Mouse (Mus musculus) heart, postnatal 0 days (tissue): ENCODE measurements around the gene Tenm3. TPM values are rescaled to one million over a fixed set of nuclear protein-coding genes. Genes with fewer than 3 reads are reported as not detected.

Experiments
- ATAC-seq: fragments of 200-750 bp; cut with Nextera tagmentation; 2 replicates; pipeline ENCODE4 v1.8.0; 2017; ENCODE audit warnings: low read depth, moderate number of reproducible peaks, moderate library complexity; ENCODE audit not compliant: insufficient read depth
- DNase-seq: peaks from one replicate; pipeline ENCODE4 v3.0.0-alpha.2; 2016; ENCODE audit warnings: low spot score
- H3K27ac ChIP-seq: fragments of 300-500 bp; sonication (generic); 2 replicates; pipeline ENCODE4 v1.5.1; 2014; ENCODE audit warnings: low read depth, mild to moderate bottlenecking
- H3K27me3 ChIP-seq: fragments of 300-500 bp; sonication (generic); 2 replicates; pipeline ENCODE4 v1.6.1; 2014; ENCODE audit warnings: low read length, mixed read lengths; ENCODE audit not compliant: control insufficient read depth, insufficient read depth
- H3K36me3 ChIP-seq: fragments of 300-500 bp; sonication (generic); replicated peaks from 2 replicates; pipeline ENCODE4 v1.6.1; 2014; ENCODE audit warnings: low read length, mixed read lengths; ENCODE audit not compliant: control insufficient read depth, insufficient read depth
- H3K4me1 ChIP-seq: fragments of 300-500 bp; sonication (generic); 2 replicates; pipeline ENCODE4 v1.6.1; 2014; ENCODE audit warnings: antibody characterized with exemption; ENCODE audit not compliant: control insufficient read depth, insufficient read depth
- H3K4me2 ChIP-seq: fragments of 300-500 bp; sonication (generic); 2 replicates; pipeline ENCODE4 v1.6.1; 2014; ENCODE audit warnings: low read depth, mild to moderate bottlenecking, low read length, moderate library complexity
- H3K4me3 ChIP-seq: fragments of 300-500 bp; sonication (generic); 2 replicates; pipeline ENCODE4 v1.5.1; 2014; ENCODE audit warnings: low read depth, low read length
- H3K9ac ChIP-seq: fragments of 300-500 bp; sonication (generic); replicated peaks from 2 replicates; pipeline ENCODE4 v1.6.1; 2014; ENCODE audit warnings: low read depth, low read length, mixed read lengths
- H3K9me3 ChIP-seq: fragments of 300-500 bp; sonication (generic); replicated peaks from 2 replicates; pipeline ENCODE4 v1.6.1; 2016; ENCODE audit warnings: low read length; ENCODE audit not compliant: control insufficient read depth
- CTCF ChIP-seq: IDR thresholded peaks from 2 replicates; pipeline ENCODE4 v1.5.1; 2016; ENCODE audit warnings: antibody characterized with exemption, control low read depth, low read depth
- EP300 ChIP-seq: IDR thresholded peaks from 2 replicates; pipeline ENCODE4 v1.6.1; 2016; ENCODE audit warnings: antibody characterized with exemption, low read depth
- WGBS: fragments of 180-500 bp; shearing (Covaris S2); extraction: QIAGEN DNeasy Blood & Tissue Kit; methylation state at CpG from one replicate; pipeline ENCODE4 v1.1.7; 2014; 5-methylcytosine and 5-hydroxymethylcytosine counted together
- polyA plus RNA-seq: library from polyadenylated mRNA; unstranded; fragments of >200 nt; fragmentation: Nextera tagmentation; extraction: Ambion mirVana; gene quantifications from 2 replicates; pipeline ENCODE4 v1.2.1, GENCODE M21; 2015
- total RNA-seq: library from RNA; depleted of rRNA; stranded (reverse); fragments of >200 nt; gene quantifications from 2 replicates; pipeline ENCODE4 v1.2.3, GENCODE M21; 2014; ENCODE audit warnings: low replicate concordance

Gene Tenm3
- total and polyA plus RNA-seq, 2 experiments from 2014 or later, result 1.6 to 17.2 TPM

- no peaks in the 10 kb centered on the region for H3K36me3 ChIP-seq
- DNase-seq (no peak), ATAC-seq (no peak)
- H3K4me3 ChIP-seq, result no peak overlapping the region
- H3K27ac ChIP-seq, result no peak overlapping the region
- H3K27me3 ChIP-seq, result peaks cover 41% of the 10 kb centered on the region
- H3K4me2 ChIP-seq, result no peak overlapping the region
- H3K9me3 ChIP-seq, result no peaks in the 10 kb centered on the region
- no peak overlapping the region for H3K9ac ChIP-seq
- no peaks in the 10 kb centered on the region for H3K4me1 ChIP-seq
- WGBS, result 58% methylated on average over 8 of the region's 8 CpGs
- TF ChIP-seq EP300 (no peak), CTCF (no peak)
These were observed 6.7 kb upstream of the Tenm3 start for GRCm38 (mm10) chr8:48850223-48851010.

- Histone ChIP-seq H3K4me3 (no peak overlapping the region), H3K4me2 (no peak overlapping the region), H3K9ac (no peak overlapping the region), H3K27me3 (peaks cover 53% of the 10 kb centered on the region), H3K36me3 (no peaks in the 10 kb centered on the region), H3K27ac (no peak overlapping the region), H3K4me1 (peaks cover under 1% of the 10 kb centered on the region; the same call in 1 of the 2 replicates), H3K9me3 (no peaks in the 10 kb centered on the region)
- TF ChIP-seq EP300, result no peak
- no peak for TF ChIP-seq CTCF
- DNase-seq (no peak), ATAC-seq (no peak)
- WGBS, result 77% methylated on average over 6 of the region's 6 CpGs
These were observed 5.4 kb upstream of the Tenm3 start for GRCm38 (mm10) chr8:48849091-48849616.

GRCm38 (mm10) chr8:48844961-48845360 lies 1.2 kb upstream of the Tenm3 start:
- Histone ChIP-seq H3K4me3 (peak overlapping the region; percentile 70), H3K9me3 (no peaks in the 10 kb centered on the region), H3K27me3 (peaks cover 73% of the 10 kb centered on the region), H3K36me3 (no peaks in the 10 kb centered on the region), H3K4me1 (peaks cover 6% of the 10 kb centered on the region; the same call in 1 of the 2 replicates), H3K27ac (no peak overlapping the region), H3K4me2 (peak overlapping the region; percentile 72), H3K9ac (no peak overlapping the region)
- TF ChIP-seq EP300 (no peak), CTCF (no peak)
- no peak for ATAC-seq
- WGBS, result 8% methylated on average over 12 of the region's 12 CpGs
- no peak for DNase-seq

- peaks cover 76% of the 10 kb centered on the region for H3K27me3 ChIP-seq
- no peaks in the 10 kb centered on the region for H3K36me3 ChIP-seq
- ATAC-seq (peak; percentile 16; the same call in 1 of the 2 replicates), DNase-seq (no peak)
- peaks cover 6% of the 10 kb centered on the region; the same call in 1 of the 2 replicates for H3K4me1 ChIP-seq
- 2% methylated on average over 14 of the region's 14 CpGs for WGBS
- peak overlapping the region; percentile 72 for H3K4me2 ChIP-seq
- H3K27ac ChIP-seq, result no peak overlapping the region
- H3K9ac ChIP-seq, result no peak overlapping the region
- TF ChIP-seq EP300 (no peak), CTCF (no peak)
- no peaks in the 10 kb centered on the region for H3K9me3 ChIP-seq
- peak overlapping the region; percentile 70 for H3K4me3 ChIP-seq
These were observed 687 bp upstream of the Tenm3 start for GRCm38 (mm10) chr8:48844370-48844905.

GRCm38 (mm10) chr8:48842991-48843930 lies 490 bp downstream of the Tenm3 start:
- peak overlapping the region; percentile 37 for H3K9ac ChIP-seq
- H3K4me3 ChIP-seq, result peak overlapping the region; percentile 70
- no peaks in the 10 kb centered on the region for H3K36me3 ChIP-seq
- no peak for TF ChIP-seq EP300
- no peak for TF ChIP-seq CTCF
- H3K27me3 ChIP-seq, result peaks cover 85% of the 10 kb centered on the region
- H3K9me3 ChIP-seq, result no peaks in the 10 kb centered on the region
- H3K4me1 ChIP-seq, result peaks cover 6% of the 10 kb centered on the region; the same call in 1 of the 2 replicates
- under 1% methylated on average over 62 of the region's 93 CpGs for WGBS
- DNase-seq (peak; percentile 22), ATAC-seq (peak; percentile 61)
- H3K4me2 ChIP-seq, result peak overlapping the region; percentile 72
- peak overlapping the region; percentile 9 for H3K27ac ChIP-seq
